Mouse (Mus musculus): ENCODE results near the gene Eef1b2.

DNA sequence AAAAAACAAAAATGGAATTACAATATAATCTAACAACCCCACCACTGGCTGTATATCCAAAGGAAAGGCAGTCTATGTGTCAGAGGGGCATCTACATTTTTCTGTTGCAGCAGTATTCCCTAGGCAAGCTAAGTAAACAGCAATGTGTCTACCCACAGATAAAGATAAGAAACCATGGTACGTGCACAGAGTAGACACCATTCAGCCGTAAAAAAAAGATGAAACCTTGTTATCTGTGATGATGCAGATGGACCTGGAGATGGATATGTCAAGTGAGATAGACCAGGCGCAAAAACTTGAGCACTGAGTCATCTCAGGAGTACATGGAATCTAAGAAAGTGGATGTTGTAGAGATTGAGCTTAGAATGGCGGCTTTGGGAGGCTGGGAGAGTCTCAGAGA lies 48.4 kb downstream of the Eef1b2 start:
- no peak for TF ChIP-seq CTCF (IDR thresholded peaks at IDR 0.05; ENCODE audit: extremely low read depth, insufficient read length, insufficient replicate concordance, low read depth, low read length)
- TF ChIP-seq POLR2A (IDR thresholded peaks at IDR 0.05; ENCODE audit: low read depth, low read length) = no peak
